Mouse (Mus musculus) kidney, postnatal 14 days (tissue): ENCODE measurements around the gene Htr3a.

Experiments
- DNase-seq: peaks from one replicate; pipeline ENCODE4 v3.0.0; 2022; ENCODE audit warnings: mixed read lengths

Htr3a gene

DNA sequence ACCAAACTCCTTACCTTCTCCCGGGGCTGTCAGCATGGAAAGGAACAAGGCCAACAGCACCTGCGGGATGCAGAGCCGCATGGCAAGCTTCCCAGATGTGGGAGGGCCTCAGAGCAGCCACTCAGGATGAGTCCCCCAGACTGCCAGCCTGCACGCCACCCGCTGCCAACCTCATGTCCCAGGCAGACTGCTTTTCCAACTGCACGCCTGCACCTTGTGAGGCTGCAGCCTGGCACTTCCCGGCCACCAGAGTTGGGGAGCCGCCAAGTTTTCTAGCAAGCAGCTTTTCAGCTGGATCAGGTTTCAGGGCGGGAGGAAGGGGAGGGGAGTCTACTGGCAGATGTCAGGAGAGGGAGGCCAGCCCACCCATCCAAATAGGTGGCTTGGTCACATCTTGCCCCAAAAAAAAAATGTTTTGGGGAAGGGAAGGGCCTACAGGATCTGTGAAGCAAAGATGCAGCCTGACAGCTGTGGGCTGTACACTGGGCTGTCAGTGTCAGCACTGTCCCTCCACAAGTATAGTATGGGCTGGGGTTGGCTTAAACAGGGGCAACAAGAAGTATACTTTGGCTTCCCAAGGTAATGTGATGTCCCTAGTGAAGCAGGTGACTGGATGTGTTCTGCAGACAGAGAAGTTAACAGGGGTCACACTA is at the start of gene Htr3a:
TSS of gene Htr3a (minus strand) at position 215 of the 653 bp plus-strand sequence.
- peak; percentile 54 for DNase-seq

DNA sequence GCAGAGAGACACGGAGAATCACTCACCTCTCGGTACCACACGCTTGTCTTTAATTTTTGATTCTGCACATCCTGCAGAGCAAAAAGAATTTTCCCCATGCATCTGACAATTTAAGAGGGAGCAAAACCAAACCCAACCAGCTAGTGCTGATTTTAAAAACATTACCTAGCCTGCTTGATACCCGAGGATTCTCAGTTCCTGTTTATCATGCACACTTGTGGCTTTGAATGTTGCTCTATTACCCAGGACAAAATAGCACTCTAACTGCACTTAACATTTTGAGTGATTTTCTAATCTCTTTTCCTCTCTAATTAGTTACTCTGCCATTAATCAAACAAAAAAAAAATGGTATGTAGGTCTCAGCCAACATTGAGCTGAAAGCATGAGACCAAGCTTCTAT is 36.7 kb upstream of the Htr3a start:
- DNase-seq = no peak

DNA sequence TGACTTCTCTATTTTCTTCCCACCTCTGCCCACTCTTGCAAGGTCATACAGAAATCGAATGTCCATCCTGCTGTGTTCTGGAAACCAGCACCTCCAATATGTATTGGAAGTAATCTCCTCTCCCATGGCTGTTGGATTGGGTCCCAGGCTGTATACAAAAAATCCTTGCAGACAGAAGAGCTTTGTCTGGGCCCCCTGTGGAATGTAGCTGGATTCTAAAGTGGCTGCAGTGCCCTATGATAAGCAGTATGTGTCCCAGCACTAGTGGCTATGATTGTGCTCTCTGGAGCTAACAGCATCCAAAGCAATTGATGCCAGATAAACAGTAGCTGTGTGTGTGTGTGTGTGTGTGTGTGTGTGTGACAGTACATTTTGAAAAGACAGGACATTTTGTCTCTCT is 31.4 kb upstream of the Htr3a start:
- no peak for DNase-seq

DNA sequence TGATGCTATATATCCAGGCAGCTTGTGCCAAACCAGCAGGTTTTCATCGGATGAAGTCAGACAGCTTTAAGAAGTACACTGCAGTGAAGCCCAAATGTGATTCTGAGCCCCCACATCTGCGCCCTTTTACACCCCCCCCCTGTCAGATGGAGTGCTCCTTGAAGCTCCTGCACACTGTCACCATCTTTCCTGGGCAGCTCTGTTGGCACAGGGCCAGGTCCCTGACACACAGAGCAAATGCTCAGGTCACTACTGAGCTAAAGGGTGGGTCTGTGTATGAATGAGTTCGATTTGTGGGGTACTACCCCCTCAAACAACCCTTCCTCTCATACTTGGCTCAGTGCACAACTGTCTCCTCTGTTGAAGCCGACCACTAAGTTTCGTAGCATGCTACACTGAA is 18.5 kb upstream of the Htr3a start:
- no peak for DNase-seq

DNA sequence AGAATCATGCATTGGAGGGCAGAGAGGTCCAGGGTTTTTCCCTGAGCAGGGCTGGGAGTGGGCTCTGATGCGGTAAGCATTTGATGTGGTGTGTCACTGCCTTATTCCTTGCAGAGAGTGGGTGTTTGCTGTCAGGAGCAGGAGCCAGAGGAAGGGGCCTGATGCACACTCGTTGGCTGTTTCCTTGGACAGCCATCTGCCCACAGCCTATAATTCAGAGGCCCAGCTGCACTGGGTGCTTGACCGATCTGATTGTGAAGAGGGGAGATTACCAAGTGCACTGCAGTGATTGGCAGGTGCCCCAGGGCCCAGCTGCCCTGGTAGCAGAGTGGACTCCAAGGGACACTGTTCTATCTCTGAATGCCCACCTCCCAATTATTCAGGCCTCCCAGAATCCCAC is 17.9 kb upstream of the Htr3a start:
- no peak for DNase-seq

DNA sequence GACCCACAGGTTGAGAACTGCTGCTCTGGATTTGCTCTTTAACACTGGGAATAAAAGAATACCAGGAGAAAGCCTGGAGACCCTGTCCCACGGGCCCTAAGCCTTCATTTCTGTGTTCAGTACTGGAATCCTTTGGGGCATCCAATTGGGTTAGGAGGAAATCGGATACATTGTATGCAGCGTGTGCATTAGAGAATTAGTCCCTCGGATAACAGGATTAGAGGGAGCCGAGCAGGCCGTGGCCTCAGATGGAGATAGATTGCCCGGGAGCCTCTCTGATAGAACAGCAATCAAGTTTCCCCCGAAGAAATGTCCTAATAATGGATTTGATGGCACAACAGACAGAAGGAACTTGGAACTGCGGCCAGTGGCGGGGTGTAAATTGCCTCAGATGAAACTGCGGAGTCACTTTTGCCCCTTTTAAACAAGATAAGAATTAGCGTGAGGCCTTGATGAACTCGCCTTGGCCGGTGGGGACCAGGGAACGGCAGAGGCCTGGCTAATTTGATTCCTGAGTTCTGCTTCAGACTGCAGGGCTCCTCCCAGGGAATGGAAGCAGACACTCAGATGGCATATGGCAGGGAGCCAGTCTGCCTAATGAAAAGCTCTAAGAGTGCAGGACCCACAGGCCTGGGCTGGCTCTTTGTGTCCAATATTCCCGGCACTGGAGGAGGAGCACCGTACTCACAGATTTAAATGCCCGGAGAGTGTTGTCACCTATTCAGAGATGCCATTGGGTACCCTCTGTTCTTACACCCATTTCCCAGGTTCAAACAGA is 5.3 kb upstream of the Htr3a start:
- DNase-seq = no peak

DNA sequence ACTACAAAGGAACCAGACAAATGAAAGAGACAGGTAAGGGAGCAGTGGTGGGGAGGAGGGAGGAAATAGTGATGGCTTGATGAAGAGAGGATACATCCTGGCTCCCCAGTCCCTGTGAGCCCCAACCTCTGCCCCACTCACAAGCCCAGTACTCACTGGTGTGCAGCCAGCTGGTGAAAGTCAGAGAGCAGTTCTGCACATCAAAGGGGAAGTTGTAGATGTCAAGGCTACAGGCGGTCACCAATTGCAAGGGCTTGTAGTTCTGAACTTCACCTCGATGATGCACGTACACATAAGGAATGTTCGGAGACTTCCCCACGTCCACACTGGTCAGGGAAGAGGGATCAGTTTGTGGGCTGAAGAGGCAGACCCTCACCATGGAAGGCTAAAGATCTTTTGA is 6.5 kb downstream of the Htr3a start:
- no peak for DNase-seq

DNA sequence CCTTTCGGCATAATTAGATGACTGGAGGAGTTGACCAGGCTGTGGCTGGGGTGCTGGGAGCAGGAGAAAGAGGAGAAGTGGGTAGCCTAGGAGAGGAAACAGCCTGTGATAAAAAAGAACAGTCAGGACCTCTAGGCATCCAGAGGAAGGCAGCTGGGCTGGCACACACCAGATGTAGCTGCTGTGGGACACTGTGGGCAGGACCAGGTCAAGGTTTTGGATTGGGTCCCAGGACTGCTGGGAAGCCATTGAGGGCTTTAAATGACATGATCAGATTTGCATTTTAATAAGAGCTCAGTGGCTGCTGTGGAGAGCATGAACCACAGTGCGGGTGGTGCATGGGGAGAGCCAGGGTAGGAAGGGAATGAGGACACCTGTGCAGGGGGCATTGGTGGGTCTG is 7.1 kb downstream of the Htr3a start:
- DNase-seq = no peak

DNA sequence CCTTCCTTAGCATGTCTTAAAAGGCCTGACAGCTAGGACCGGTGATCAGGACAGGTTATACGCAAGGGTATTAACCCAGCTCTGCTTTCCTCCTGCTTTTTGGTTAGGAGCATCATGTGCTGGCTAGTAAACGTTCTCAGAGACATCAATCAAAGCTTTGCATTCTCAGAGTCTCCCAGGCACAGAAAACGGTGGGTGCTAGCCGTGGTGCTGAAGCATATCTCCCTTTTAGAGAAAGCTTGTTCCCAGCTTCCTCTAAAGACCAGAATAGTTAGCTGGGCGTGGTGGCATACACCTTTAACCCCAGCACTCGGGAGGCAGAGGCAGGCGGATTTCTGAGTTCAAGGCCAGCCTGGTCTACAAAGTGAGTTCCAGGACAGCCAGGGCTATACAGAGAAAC is 12.3 kb downstream of the Htr3a start:
- peak; percentile 43 for DNase-seq

DNA sequence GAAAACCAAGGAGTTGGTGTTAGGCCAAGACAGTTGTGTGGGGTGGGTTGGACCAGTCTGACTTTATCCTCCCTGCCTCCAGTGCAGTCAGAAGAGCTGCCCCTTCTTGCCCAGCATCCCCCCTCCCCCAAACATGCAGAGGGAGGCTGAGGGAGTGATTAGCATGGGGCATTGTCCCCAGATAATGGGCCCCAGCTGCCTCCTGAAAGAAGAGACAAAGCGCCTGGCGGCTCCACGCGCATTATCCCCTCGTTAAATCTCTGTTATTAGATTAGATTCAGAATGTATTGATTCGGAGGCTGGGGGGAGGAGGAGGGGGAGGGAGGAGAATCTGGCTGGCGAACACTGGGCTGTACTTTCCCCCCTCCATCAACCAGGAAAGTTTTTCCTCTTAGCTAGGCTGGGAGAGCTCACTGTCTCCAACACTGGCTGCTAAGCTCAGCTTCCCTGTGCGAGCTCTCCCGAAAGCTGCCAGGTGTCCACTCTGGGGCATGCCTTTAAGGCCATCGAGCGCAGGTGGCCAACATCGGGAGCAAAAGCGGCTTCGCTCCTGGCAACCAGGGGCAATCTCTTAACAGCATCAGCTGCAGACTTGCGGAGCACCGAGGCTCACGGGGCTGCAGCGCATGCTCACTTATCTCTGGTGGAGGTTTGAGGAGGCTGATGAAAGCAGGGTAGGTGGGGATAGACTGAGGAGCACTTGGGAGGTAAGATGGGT is 14.9 kb downstream of the Htr3a start:
- DNase-seq = no peak

DNA sequence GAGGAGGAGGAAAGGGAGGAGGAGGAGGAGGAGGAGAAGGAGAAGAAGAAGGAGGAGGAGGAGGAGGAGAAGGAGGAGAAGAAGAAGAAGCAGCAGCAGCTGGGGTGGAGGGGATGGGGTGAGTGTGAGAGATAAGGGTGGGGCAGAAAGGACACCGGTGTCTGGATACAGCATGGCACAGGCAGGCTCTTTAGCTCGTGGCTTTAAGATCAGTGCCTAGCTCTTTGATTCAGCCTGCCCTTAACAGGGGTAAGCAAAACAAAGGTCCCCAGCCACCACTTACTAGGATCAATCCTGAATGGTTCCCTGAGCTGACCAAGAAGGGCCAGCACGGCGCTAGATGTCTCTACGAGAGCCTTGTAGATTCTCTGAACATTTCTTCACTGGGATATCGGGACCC is 16.1 kb downstream of the Htr3a start:
- no peak for DNase-seq

DNA sequence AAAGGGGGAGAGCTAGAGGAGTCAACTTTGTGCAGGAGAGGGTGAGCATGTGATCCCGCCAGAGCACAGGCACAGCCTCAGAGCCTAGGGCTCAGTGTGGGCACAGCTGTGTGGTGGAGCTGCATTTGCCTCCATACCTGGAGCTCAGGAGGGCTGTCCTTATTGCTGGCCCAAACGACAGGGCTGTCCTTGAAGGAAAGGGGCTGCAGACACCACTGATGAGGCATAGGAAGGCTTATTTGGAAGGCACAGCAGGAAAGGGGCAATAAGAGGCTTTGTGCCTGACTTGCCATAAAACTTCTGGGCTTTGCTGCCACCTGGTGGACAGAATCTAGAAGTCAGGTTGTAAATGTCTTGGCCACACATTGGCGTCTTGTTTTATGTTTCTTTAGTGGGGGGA is 16.9 kb downstream of the Htr3a start:
- DNase-seq = peak; percentile 75

DNA sequence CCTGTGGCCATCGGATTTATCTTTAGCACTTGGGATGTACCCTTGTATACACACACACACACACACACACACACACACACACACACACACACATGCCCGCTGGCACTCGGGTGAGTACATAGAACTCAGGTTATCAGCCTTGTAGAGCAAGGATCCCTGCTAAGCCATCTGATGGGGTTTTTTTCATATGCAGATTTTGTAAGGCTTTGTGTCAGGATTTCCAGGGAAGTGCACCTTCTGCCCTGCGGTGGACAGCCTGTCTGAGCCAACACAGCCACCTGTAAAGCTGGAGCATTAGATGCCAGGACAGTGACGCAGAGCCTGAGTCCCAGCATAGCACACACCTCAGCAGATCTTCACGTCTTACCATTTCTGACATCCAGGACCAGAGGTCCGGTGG is 21.8 kb downstream of the Htr3a start:
- DNase-seq = no peak

DNA sequence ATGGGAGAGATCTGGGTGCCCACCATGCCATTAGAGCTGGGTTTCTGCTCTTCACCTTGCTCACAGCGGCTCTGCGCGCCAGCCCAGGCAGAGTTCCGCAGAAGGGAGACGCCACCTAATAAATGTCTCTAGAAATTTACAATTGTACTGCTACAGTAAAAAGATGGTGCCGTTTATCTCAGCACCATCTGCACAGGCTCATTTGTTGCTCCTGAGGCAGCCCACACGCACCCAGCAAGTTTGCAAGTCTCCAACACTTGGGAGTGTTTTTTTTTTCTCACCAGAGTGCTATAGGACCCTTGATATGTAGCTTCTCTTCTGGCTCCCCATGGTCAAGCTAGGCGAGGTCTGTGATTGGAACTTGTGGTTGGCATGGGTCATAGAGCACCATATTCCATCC is 38.0 kb downstream of the Htr3a start:
- no peak for DNase-seq

DNA sequence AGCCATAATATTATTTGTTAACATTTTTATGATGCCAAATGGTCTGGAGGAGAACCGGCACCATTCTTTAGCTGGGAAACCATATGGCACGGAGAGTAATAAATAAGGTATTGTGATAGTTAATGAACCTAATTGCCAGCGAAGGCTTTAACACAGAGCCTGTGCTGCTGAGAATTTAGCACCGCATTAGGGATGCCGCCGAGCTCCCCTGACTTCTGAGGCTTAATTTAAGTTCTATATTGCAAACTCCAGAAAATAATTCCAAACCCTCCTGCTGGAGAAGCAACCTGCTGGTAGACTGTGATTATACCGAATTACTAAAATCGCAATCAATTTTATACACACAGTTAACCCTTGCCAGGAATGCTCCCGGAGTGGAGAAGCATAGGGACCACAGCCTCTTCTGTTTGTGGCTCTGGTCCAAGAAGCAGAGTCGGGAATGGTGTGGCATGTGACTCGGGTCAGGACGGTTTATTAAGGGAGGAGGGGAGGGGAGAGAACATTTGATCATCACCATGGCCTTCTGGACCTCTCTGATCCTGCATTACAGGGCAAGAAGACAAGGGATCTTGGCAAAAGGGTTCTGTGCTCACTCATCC is 44.3 kb downstream of the Htr3a start:
- DNase-seq = no peak

DNA sequence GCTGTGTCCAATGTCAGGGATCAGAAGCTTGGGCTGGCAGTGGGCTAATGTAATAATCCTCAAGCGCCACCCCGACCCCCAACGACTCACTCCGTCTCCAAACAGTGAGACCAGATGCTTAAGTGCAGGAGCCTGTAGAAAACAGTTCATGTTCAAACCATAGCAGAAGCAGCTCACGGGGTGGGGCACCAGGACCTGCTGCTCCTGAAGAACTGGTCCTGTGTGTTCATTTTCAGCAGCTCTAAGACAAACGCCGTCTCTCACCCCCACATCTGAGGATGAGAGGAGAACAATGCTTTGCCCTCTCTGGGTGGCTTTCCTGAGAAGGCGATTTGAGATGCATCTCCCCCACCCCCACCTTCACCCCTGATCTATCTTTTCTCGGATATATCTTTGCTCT is 45.7 kb downstream of the Htr3a start:
- no peak for DNase-seq

DNA sequence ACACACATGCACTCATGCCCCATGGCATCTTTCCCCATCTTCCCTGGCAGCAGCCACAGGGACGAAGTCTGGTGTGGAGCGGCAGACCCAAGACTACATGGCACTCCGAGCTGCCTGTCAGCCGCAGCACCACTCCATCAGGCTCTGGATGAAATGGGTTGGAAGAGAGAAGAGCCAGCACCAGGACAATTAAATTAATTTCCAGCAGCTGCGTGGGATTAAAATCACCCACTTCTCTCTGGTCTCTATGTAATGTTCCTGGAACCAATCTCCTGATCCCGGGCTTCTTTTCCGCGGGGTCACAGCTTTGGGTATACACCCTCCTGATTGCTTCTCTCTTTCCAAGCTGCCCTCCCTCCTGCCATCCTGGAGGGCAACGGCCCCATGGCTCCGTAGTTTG is 49.4 kb downstream of the Htr3a start:
- no peak for DNase-seq

DNA sequence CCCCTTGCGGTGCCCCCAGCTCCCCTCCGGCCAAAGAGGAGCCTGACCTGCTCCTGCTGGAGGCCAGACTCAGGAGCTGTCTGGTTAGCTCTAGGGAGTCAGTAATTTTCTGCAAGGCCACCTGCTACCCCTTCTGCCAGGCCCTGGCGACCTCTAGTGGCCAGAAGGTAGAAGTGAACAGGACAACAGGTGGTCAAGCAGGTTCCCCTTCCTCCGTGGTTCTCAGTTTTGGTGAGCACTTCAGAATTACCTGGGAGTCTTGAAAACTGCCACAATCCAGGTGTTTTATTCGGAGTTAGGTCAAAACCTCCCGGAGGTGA is 50.4 kb downstream of the Htr3a start:
- peak; percentile 86 for DNase-seq

DNA sequence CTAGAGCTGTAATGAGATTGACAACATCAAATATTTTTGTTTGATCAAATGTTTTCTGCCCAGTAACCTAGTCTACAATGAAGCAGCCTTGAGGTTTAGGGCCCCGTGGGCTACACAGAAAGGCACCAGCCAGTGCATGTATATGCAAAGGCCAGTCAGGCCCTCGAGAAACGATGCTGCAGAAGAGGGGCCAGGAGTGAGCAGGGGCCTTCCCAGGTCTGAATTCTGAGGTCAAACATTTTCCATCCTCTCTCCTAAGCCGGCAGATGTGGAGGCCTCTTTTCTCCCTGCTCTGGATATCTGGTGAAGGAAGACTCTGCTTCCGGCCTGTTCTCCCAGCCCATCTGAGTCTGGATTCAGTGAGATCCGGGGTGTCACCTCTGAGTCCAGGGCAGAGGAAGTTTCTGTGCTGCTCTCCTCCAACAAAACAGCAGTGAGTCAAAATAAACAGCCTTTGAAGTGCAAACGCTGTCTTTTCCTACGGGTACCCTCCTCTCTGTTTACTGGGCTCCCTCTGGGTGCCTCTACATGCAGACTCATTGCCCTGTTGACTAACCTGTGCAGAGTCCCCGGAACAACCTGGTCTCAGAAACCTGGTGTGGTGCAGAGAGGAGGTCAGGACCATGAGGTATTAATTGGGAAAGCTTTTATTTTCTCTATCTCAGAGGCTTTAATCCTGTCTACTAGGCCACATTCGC is 50.9 kb downstream of the Htr3a start:
- DNase-seq = no peak

DNA sequence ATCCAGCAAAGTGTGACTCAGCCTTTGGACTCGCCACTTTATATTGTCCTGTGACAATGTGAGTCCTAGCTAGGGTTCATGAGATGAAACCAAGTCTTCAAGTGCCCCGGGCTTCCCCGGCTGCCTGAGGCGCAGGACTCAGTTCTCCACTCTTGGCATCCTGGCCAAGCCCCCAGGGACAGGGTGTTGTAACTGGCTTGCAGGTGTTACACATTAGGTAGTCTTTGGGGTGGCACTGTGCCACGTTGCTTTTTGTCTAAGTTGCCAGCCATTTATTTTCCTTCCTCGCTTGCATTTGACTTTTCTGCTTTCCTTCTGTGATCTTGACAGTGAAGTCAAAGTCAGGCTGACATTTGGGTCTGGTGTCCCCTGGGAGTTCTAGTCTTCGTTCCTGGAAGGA is 53.0 kb downstream of the Htr3a start:
- DNase-seq = no peak

DNA sequence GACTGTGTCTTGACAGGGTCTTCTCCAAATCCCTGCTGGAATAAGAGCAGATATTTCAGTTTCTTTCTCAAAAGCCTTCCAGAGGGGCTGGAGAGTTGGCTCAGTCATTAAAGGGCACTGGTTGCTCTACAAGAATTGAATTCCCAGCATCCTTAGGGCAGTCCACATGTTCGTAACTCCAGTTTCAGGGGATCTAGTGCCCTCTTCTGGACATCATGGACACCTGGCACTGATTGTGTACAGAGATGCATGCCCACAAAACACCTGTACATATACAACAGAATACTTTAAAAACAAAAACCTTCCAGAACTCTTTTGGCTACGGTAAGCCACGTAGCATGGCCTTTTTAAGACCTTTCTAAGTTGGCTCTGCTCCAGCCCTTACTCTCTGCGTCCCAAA is 54.7 kb downstream of the Htr3a start:
- DNase-seq = no peak

DNA sequence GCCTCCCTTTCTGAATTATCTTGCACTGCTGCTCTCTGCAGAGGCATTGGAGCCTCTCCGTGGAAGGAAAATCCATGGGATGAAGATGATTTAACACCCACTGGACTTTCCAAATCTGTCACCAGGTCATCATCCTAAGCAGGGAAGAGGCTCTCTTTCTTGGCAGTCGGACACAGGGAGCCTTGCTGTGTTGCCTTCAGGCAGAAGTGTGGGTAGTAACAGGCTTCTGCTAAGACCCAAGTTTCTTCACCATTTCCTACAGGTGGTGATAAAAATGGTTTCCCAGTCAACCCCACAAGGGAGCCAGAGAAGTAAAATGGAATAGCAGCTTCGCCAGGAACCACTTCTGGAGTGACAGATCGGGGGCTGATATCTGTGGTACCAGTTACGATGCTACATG is 61.4 kb downstream of the Htr3a start:
- DNase-seq = no peak
